Mouse (Mus musculus): ENCODE results near the gene Ndufaf2.

The Ndufaf2 gene

DNA sequence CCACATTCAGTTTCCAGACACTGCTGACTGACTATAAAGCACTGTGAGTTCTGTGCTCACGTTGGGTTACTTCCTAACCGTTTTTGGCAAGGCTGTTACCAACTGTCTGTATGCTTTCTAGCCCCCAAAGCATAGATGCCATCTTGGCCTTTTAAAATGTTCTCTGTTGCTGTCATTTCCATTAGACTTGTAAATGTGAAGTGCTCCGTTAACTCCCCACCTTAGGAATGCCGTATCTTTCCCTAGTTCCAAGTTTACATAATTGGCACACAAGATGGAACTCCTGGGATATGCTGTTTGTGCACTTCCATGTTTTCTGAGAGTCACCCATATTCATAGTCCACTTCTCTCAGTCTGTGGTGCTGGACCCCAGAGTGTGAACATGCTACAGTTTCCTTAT lies 80.5 kb downstream of the Ndufaf2 start:
- DNase-seq: no peak

DNA sequence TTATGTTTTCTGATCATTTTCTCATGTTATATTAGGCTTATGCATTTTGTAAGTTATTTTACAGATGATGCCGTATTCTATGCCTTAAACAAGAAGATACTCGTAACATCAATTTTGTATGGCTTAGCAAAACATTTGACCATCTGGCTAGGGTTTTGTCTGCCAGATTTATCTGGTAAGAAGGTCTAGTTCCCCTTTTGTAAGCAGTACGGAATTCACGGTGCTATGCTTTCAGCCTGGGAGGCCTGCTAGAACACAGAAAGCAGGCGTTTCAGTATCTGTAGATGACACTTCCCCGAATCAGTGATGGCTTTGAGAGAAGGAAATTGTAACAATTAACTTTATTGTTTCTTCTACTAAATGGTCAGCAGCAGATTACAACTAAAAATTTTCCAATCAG lies 80.9 kb downstream of the Ndufaf2 start:
- no peak for DNase-seq

DNA sequence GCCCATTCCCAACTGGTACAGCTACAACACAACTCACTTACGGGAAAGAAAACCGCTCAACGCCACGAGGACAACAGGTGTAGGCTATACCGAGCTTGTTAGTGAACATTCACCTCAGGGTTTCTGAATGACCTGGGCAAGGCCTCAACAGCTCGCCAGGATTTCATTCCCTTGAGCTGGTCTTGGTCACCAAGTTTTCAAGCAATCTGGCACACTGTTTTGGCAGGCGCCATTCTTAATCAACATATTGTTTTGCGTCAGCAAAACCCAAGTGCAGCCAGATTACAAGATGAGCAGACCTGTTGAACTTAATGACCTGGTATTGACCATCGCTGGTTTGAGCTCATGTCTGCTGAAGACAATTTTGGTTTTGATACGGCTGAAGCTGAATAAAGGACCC lies 88.3 kb downstream of the Ndufaf2 start:
- DNase-seq: no peak

DNA sequence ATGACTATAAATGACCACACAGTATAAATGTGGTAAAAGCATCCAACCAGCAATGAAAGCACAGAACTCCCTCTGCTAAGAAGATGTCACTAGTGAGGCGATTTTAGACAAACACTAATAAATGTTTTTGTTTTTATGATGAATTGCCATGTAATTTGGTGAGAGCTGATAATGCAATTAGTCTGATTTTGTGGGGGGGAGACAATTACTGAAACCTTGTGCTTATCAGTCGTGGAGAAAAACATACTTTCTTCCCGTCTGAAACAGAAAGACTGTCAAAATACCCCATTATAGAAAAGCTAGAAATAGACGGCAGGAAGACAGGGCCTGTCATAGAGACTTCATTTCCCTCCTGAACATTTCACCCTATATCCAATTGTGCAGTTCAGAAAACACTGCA lies 89.3 kb downstream of the Ndufaf2 start:
- no peak for DNase-seq

DNA sequence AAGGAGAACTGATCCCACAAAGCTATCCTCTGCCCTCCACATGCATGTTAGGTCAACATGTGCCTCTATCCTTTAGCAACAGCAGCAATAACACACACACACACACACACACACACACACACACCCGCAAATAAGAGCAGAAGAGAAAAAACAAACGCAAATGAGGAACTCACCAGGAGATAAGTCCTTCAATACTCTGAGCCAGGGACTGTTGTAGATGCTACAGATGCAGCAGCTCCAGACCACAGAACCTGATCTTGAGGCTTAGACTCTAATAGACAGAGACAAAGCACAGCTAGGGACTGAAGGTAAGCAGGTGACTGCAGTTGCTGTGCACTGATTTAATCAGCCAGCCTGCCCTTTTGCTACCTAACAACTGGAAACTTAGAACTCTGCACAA lies 92.4 kb downstream of the Ndufaf2 start:
- DNase-seq: no peak

DNA sequence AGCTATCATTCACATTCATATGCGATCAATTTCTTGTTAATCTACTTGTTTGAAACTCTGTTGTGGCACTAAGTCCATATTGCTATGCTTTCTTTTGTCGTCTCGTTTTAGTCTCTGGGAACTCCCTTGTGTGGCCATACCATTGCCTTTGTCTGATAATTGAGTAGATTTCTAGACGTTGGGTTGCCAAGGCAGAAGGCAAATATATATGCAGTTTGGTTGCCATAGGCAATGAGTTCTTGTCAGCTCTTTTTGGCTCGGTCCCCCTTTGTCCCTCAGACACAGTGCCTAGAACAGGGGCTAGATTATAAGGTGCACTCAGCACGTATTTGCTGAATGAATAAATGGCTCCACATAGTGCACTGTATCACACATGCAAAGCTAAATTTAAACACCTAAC lies 94.1 kb downstream of the Ndufaf2 start:
- DNase-seq: no peak

DNA sequence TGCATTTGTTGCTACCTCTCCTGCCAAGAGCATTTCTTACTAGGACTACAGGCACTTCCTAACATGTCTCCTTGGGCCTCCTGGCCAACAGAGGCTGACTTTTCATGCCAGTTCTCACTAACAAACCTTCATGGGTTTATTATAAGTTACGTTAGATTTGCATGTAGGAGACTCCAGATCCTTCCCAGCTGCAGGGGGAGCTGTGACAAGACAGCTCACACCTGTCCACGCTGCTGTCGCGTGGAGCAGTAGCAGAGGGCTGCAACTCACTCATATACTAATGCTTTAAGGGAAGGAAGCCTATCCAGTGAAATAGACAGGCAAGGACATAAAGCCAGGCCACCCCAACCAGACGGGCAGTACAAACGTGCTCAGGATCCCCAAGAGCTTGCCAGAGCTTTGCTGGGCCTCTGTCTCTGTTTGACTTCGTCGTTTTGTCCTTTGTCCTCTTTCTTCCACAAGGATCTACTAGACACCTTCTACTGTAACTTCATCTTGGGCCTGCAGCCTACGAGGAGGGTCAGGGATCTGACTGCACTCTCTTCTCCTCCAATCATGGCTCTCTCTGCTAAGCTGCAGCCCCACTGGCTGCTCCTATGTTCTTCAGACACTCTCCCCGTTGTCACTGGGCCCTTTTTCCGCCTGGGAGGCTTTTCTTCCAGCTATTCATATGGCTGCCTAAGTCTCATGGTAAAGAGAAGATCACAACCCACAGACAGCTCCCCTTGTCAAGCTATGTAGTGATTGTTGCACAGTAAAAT lies 94.9 kb downstream of the Ndufaf2 start:
- no peak for DNase-seq

DNA sequence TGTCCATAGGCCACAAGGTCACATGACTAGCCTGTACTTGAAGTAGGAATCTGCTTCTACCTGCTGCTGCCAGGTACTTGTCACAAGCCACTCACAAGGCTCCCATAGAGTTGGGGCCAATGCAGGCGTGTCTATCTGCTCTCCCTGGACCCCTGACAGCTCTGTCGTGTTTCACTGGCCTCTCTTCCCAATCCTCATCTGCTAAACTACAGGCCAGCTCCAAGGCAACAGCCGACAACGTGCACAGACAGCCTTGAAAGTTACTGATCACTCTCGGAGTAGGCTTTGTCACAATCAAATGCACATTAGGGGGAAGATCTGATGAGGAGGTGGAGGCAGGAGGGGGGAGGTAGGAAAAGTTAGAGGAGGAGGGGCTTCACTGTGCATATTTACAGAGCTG lies 95.5 kb downstream of the Ndufaf2 start:
- DNase-seq: no peak

DNA sequence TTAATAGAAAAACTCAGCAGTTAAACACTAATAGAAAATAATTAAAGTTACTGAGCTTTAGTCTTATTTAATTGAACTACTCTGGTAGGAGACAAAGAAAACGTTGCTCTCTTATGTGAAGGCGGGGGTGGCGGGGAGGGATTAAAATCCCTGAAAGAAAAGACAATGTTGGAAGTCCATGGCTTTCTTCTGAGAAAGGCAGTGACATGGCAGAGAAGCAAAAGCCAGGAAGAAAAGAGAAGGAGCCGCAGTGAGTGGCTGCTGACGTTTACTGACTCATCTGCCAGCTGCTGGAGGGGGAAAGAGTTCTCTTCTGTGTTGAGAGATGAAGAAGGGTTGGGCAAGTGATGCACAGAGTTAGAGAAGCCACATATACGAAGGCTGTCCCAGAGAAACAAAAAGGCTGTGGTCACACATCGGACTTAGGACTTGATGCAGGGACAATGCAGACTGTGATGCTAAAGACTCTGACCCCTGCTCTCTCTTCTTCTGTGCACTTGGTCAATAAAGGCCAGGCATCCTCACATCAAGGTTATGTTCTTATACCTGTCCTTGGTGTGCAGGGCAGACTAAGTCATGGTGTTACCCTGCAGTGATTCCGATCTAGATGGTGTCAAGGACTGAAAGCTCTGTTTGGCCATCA lies 97.4 kb downstream of the Ndufaf2 start:
- peak; percentile 12 for DNase-seq

DNA sequence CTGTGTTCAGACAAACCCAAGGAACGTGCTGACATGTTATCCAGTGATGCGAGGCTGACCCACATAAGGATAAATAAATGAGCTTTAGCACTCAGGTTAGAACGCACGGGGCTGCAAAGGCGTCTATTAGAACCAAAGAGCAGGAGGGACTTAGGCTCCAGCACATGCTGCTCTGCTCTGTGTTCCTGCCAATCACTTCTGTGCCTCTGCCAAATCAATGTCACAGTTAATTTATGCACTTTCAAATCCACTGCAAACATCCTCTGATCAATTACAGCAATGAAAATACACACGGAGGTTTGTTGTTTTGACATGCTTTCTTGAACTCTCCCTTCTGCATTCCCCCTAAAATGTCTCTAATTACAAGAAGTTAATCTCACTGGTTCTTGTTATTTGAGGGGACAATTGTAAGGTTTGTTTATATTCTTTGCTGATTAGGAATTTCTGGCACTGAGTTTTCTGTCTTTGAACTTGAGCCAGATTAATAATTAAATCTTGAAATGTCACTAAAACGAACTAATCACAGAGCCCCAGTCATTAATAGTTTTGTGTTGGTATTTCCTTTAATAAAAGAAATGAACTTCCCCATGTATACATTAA lies 98.0 kb downstream of the Ndufaf2 start:
- no peak for DNase-seq

DNA sequence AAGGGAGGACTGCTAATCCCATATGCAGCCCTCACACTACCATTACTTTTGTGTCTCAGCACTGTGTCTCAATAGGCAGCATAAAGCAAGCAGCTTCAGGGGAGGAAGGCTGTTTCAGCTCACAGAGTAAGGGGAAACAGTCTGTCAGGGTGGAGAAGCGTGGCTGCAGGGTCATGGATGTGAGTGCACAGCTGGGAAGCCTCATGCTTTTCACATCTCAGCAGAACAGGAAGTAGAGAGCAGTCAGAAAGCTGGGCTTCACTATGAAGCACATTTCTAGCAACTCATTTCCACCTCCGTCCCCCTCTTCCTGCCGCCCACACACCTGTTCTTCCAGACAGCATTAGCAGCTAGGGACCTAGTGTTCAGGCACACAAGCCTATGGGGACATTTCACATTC lies 101.5 kb downstream of the Ndufaf2 start:
- peak; percentile 30 for DNase-seq

DNA sequence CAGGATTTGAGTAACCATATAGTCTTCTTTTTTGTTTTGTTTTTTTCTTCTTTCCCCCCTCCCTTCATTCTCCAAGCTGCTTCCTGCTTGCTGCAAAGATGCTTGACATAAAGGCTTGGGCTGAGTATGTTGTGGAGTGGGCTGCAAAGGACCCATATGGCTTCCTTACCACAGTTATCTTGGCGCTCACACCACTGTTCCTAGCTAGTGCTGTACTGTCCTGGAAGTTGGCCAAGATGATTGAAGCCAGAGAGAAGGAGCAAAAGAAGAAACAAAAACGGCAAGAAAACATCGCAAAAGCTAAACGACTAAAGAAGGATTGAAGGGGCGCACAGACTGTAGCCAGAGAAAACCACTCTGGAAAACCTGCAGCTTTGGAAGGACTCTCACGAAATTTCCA lies 111.1 kb downstream of the Ndufaf2 start:
- DNase-seq: peak; percentile 23

DNA sequence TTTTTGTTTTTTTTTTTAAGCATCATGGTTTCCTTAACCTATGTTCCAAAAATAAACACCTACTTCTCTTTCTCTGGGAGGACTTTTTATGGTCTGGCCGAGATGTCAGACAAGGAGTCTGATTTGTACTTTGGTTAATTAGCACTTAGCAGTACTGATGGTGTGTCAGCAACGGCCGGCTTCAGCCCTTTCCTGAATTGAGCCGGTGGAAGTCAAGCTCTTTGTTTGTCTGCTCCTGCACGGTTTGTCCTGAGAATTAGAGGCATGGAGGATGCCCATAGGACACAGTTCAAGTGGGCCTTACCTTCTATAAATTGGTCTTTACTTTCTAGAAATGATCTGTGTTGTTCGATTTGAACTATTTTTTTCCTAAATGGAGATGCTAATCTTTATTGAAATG lies 111.5 kb downstream of the Ndufaf2 start:
- no peak for DNase-seq

DNA sequence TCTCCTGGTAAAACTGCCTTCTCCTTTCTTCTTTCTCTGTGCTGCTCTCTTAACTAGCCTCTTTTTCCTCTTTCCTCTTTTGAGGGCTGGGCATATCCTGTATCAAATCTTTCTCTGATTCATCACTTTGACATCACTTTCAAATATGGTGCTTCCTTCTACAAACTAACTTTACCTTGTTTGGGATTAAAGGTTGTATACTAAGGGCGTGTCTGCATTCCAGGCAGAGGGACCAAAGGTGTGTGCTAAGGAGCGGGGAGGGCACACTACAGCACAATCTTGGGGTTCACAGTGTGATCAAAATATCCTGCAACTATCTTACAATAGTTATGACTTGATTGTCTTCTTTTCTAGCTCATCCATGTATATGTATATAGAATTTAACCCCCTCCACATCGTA lies 112.4 kb downstream of the Ndufaf2 start:
- no peak for DNase-seq

DNA sequence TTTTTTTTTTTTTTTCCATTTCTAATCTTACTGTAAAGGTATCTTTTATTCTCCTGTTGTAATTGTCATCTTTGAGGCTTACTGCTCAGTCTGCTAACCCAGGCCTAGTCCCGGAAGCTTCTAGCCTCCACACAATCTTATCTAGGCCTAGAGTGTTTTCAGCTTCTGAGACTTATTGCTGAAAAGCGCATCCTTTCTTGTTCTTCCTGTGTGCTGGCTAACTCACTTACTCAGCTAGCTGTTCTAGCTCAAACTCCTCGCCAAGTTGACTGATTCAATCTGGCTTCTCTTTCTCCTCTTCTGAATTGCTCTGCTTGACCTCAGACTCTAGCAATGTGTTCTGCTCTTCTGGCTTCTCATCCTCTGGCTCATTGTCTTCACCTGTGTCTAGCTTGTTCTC lies 112.8 kb downstream of the Ndufaf2 start:
- no peak for DNase-seq

DNA sequence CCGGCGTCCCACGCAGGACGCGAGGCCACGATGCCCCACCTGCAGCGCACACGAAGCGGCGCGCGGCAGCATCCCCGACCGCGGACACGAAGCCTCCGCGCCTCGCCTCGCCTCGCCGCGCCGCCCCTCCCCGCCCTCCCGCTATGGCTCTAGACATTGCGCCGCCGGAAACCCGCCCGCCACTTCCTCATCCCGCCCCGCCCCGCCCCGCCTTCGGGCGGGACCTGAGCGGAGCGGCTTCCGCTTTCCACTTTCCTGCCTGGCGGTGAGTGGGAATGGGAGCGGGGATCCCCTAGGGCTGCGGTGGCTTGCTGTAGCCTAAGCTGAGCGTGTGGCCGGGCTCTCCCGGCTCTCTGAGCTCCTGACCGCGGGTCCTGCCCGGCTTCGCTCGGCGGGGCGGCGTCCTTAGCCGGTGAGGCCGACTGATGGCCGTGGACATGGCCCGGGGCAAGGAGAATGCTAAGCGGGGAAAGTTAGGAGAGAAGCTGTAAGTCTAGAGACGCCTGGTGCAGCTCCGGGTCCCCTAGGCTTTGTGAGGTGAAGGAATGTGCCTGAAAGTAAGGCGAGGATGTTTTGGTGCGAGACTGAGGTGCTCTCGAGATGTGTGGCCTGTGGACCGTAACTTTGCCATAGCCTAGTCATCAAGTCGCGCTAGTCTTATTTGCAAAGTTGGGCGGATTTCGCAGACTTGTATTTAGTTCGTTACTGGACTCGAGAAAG lies 114.0 kb downstream of the Ndufaf2 start, which contains the start of gene Smim15:
TSS of gene Smim15 (plus strand) at position 225 of the 720 bp plus-strand sequence.
- DNase-seq: peak; percentile 90

DNA sequence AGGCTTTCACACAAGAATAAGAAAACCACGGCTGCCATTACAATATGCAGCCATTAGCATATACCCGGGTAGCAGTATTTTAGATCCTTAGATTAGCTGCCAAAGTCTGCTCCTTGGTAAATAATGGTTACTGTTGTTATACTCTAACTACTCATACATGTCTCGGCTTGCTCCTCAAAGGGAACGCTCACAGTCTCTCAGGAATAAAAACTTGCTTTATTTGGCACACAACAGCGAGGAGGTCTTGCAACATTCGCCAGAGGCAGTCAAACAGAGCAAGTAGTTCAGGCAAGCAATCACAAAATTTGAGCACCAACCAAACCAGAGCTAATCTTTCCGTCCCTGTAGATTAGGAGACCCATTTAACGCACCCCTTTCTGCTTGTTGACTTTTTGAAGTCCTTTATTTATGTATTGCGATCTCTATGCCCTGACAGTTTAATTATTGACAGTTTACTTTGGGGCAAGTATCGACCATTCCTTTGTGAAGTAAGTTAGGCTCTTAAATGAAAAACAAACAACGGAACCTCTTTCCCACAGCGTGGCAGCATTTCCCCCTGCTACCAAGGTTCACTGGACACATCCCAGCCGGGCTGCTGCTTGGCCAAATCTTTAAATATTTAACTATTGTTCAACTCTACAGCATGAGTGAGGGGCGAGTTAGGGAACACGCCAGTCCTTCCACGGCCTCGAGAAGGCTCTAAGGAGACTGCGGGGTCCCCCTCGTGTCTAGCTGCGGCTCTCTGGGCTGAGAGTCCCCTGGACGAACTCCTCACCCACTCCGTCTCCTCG lies 114.8 kb downstream of the Ndufaf2 start:
- peak; percentile 5 for DNase-seq

DNA sequence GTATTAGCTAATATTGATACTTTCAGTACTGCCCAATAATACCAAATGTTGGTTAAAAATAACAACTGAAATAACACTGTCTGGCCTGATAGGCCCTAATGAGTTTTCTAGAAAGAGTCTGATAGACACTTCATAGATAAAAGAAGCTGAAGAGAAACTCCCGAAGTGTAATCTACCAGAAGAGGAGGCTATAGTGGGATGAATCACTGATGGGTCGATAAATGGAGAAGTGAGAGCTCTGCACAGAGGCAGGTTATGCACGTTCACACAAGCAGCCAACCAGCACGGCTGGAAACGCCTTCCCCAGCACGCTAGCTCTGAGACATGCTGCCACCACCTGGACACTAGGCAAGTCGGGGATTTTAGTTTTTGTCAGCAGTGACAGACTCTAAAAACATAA lies 117.1 kb downstream of the Ndufaf2 start:
- DNase-seq: peak; percentile 82

DNA sequence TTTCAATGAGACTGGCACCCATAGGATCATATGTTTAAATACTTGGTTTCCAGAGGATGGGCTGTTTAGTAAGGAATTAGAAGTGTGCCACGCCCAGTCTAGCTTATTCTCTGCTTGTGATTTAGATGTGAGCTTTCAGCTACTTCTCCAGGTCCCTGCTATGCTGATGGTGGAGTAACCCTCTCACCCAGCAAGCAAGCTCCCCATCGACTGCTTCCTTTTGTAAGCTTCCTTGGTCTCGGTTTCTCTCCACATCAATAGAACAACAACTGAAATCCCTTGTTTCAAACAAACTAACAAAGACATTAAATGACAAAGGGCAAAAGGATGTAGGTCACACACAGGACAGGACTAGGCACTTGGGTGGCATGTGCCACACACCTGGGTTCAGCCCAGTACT lies 118.0 kb downstream of the Ndufaf2 start:
- no peak for DNase-seq

DNA sequence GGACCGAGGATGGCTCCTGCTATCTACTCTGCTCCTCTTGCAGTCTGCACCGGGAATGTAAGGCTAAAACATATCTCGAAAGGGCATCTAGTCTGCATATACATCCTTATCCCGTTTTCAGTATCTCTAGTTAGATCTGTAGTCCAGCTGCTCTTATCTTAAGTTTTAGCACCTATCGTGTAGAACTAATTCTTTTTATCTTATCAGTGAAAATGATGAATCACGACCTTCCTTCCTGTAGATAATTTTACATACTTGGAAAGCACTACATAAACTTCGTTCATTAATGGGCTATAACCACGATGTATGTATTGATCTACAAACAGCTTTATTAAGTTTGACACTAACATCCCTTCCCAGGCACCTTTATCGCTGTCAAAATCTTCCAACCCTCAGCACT lies 118.5 kb downstream of the Ndufaf2 start:
- DNase-seq: no peak

DNA sequence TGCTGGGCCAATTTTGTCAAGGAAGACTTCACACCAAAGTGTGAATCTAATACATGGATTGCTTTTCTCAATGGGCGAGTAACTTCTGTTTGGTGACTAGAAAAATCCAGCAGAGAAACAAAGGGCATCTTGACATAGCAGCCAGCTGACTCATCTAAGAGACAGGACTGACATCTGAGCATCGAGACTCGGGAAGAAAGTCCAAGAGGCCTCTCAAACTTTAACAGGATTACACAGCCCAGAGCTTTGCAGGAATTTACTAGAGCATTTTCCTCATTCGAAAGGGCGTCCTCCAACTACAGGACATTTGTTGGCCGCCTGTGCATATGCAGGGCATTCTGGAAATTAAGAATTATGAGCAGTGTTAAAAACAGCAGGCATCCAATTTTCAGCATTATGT lies 119.0 kb downstream of the Ndufaf2 start:
- DNase-seq: no peak

DNA sequence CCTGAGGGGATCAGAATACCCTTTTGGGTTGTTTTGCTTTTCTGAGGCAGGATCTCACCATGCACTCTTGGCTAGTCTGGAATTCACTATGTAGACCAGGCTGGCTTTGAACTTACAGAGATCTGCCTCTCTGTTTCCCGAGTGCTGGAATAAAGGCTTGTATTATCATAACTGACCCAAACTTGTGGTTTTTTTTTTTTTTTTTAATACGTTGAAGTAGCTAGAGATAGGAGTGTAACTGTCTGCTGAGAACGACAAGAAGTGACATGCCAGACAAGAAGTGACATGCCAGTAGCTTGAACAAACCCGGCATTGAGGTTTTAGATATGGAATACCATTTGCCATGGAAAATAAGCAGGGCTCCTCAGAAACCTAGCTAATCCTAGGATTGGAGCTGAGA lies 125.6 kb downstream of the Ndufaf2 start:
- DNase-seq: no peak

DNA sequence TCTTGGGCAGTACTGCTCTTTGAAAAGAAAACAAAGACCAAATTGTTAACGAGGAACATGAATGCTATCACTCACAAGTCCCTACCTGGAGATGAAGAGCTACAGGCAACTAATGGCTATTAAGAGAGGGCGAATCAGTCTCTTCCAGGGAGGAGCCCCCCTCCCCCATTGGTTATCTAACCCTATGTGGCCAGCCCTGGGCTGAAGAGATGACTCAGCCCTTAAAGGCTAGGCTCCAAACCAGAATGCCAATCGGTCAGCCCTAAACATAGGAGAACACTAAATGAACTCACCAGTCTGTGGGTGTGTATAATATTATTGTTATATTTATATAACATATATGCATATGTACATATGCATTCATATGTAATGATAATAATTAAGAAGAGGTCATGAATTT lies 132.6 kb downstream of the Ndufaf2 start:
- DNase-seq: no peak

Measured in right cerebral cortex, adult 18-20 months (tissue).